Mouse (Mus musculus) liver, embryonic 16.5 days (tissue): ENCODE results near the gene Gmds. TPM values are rescaled to one million over a fixed set of nuclear protein-coding genes. Genes with fewer than 3 reads are reported as not detected.
A peak's percentile ranks its signal among the peaks of the same experiment; 100 is the strongest.

Source experiments
- ATAC-seq: fragments of 200-750 bp; cut with Nextera tagmentation; 2 replicates; pipeline ENCODE4 v1.8.0; 2017; ENCODE audit warnings: low read depth, mild to moderate bottlenecking, moderate number of reproducible peaks, moderate library complexity
- H3K27ac ChIP-seq: fragments of 300-500 bp; sonication (generic); 2 replicates; pipeline ENCODE4 v1.5.1; 2014; ENCODE audit warnings: mild to moderate bottlenecking, low read length
- H3K27me3 ChIP-seq: fragments of 300-500 bp; sonication (generic); 2 replicates; pipeline ENCODE4 v1.6.1; 2014; ENCODE audit warnings: low read depth, low read length, mixed read lengths; ENCODE audit not compliant: control insufficient read depth, insufficient read depth
- H3K36me3 ChIP-seq: fragments of 300-500 bp; sonication (generic); 2 replicates; pipeline ENCODE4 v1.6.1; 2014; ENCODE audit warnings: mild to moderate bottlenecking; ENCODE audit not compliant: control insufficient read depth, insufficient read depth
- H3K4me1 ChIP-seq: fragments of 300-500 bp; sonication (generic); 2 replicates; pipeline ENCODE4 v1.6.1; 2014; ENCODE audit warnings: low read depth, low read length, mixed read lengths; ENCODE audit not compliant: control insufficient read depth
- H3K4me2 ChIP-seq: fragments of 300-500 bp; sonication (generic); 2 replicates; pipeline ENCODE4 v1.6.1; 2014; ENCODE audit warnings: low read depth, low read length, mixed read lengths
- H3K4me3 ChIP-seq: fragments of 300-500 bp; sonication (generic); 2 replicates; pipeline ENCODE4 v1.5.1; 2014; ENCODE audit warnings: low read depth, mild to moderate bottlenecking, low read length
- H3K9ac ChIP-seq: fragments of 300-500 bp; sonication (generic); 2 replicates; pipeline ENCODE4 v1.6.1; 2014; ENCODE audit warnings: low read depth, low read length
- H3K9me3 ChIP-seq: fragments of 300-500 bp; sonication (generic); replicated peaks from 2 replicates; pipeline ENCODE4 v1.6.1; 2016; ENCODE audit warnings: low read length; ENCODE audit not compliant: control insufficient read depth
- WGBS: fragments of 180-500 bp; shearing (Covaris S2); extraction: QIAGEN DNeasy Blood & Tissue Kit; methylation state at CpG from one replicate; pipeline ENCODE4 v1.1.7; 2014; ENCODE audit not compliant: insufficient replicate concordance; 5-methylcytosine and 5-hydroxymethylcytosine counted together
- polyA plus RNA-seq: library from polyadenylated mRNA; unstranded; fragments of >200 nt; fragmentation: Nextera tagmentation; extraction: Ambion mirVana; gene quantifications from 2 replicates; pipeline ENCODE4 v1.2.1, GENCODE M21; 2015

Gene Gmds
- polyA plus RNA-seq, 1 experiment from 2014 or later, result 6.8 TPM

- WGBS, result 63% methylated on average over 2 of the region's 2 CpGs
- Histone ChIP-seq H3K27ac (no peak overlapping the region), H3K4me2 (no peak overlapping the region), H3K9ac (no peak overlapping the region), H3K4me1 (no peaks in the 10 kb centered on the region), H3K27me3 (no peaks in the 10 kb centered on the region), H3K9me3 (no peaks in the 10 kb centered on the region), H3K4me3 (no peak overlapping the region), H3K36me3 (no peaks in the 10 kb centered on the region)
- no peak for ATAC-seq
These were observed 367.5 kb downstream of the Gmds start for GRCm38 (mm10) chr13:31971040-31971501.

GRCm38 (mm10) chr13:31968272-31968671 lies 370.3 kb downstream of the Gmds start:
- Histone ChIP-seq H3K27ac (no peak overlapping the region), H3K4me2 (no peak overlapping the region), H3K9ac (no peak overlapping the region), H3K9me3 (no peaks in the 10 kb centered on the region), H3K36me3 (no peaks in the 10 kb centered on the region), H3K27me3 (no peaks in the 10 kb centered on the region), H3K4me1 (no peaks in the 10 kb centered on the region), H3K4me3 (no peak overlapping the region)
- no peak for ATAC-seq
- 64% methylated on average over 2 of the region's 2 CpGs for WGBS

GRCm38 (mm10) chr13:31966931-31967532 lies 371.5 kb downstream of the Gmds start:
- H3K9ac ChIP-seq, result no peak overlapping the region
- H3K9me3 ChIP-seq, result no peaks in the 10 kb centered on the region
- H3K4me3 ChIP-seq, result no peak overlapping the region
- 51% methylated on average over 3 of the region's 3 CpGs for WGBS
- no peaks in the 10 kb centered on the region for H3K27me3 ChIP-seq
- H3K36me3 ChIP-seq, result no peaks in the 10 kb centered on the region
- H3K27ac ChIP-seq, result no peak overlapping the region
- no peak overlapping the region for H3K4me2 ChIP-seq
- no peak for ATAC-seq
- no peaks in the 10 kb centered on the region for H3K4me1 ChIP-seq

GRCm38 (mm10) chr13:31960514-31960913 lies 378.0 kb downstream of the Gmds start:
- Histone ChIP-seq H3K27me3 (no peaks in the 10 kb centered on the region), H3K36me3 (no peaks in the 10 kb centered on the region)

GRCm38 (mm10) chr13:31958346-31959335 lies 379.9 kb downstream of the Gmds start:
- WGBS, result 43% methylated on average over 13 of the region's 13 CpGs
- no peak for ATAC-seq
- H3K4me3 ChIP-seq, result no peak overlapping the region

More at GRCm38 (mm10) chr13:31960514-31960913, 378.0 kb downstream of the Gmds start:
- Histone ChIP-seq H3K4me2 (no peak overlapping the region), H3K27ac (no peak overlapping the region), H3K4me1 (no peaks in the 10 kb centered on the region), H3K9me3 (no peaks in the 10 kb centered on the region), H3K9ac (no peak overlapping the region), H3K4me3 (no peak overlapping the region)
- no peak for ATAC-seq
- 52% methylated on average over 3 of the region's 3 CpGs for WGBS

GRCm38 (mm10) chr13:31956584-31956983 lies 382.0 kb downstream of the Gmds start:
- 48% methylated on average over 6 of the region's 6 CpGs for WGBS
- no peaks in the 10 kb centered on the region for H3K27me3 ChIP-seq
- no peak for ATAC-seq
- H3K9ac ChIP-seq, result no peak overlapping the region
- H3K4me3 ChIP-seq, result no peak overlapping the region
- no peaks in the 10 kb centered on the region for H3K9me3 ChIP-seq
- H3K4me1 ChIP-seq, result no peaks in the 10 kb centered on the region
- H3K36me3 ChIP-seq, result no peaks in the 10 kb centered on the region
- no peak overlapping the region for H3K4me2 ChIP-seq
- no peak overlapping the region for H3K27ac ChIP-seq

More at GRCm38 (mm10) chr13:31958346-31959335, 379.9 kb downstream of the Gmds start:
- H3K4me1 ChIP-seq, result no peaks in the 10 kb centered on the region
- no peak overlapping the region for H3K9ac ChIP-seq
- no peaks in the 10 kb centered on the region for H3K27me3 ChIP-seq
- H3K4me2 ChIP-seq, result no peak overlapping the region
- no peaks in the 10 kb centered on the region for H3K36me3 ChIP-seq
- no peak overlapping the region for H3K27ac ChIP-seq
- H3K9me3 ChIP-seq, result no peaks in the 10 kb centered on the region

GRCm38 (mm10) chr13:31956112-31956511 lies 382.4 kb downstream of the Gmds start:
- Histone ChIP-seq H3K27ac (no peak overlapping the region), H3K36me3 (no peaks in the 10 kb centered on the region), H3K9ac (no peak overlapping the region), H3K4me2 (no peak overlapping the region), H3K4me1 (no peaks in the 10 kb centered on the region), H3K27me3 (no peaks in the 10 kb centered on the region), H3K4me3 (no peak overlapping the region), H3K9me3 (no peaks in the 10 kb centered on the region)
- ATAC-seq, result no peak
- 82% methylated on average over 4 of the region's 4 CpGs for WGBS

GRCm38 (mm10) chr13:31955171-31955570 lies 383.4 kb downstream of the Gmds start:
- no peaks in the 10 kb centered on the region for H3K27me3 ChIP-seq
- no peak overlapping the region for H3K4me3 ChIP-seq
- no peak overlapping the region for H3K4me2 ChIP-seq
- no peak overlapping the region for H3K9ac ChIP-seq
- no peaks in the 10 kb centered on the region for H3K4me1 ChIP-seq
- no peaks in the 10 kb centered on the region for H3K9me3 ChIP-seq
- no peak overlapping the region for H3K27ac ChIP-seq
- peak; percentile 45; the same call in 1 of the 2 replicates for ATAC-seq
- H3K36me3 ChIP-seq, result no peaks in the 10 kb centered on the region
- WGBS, result 56% methylated on average over 7 of the region's 7 CpGs
